Mouse (Mus musculus) hindbrain, embryonic 12.5 days (tissue): ENCODE data around the gene Zdhhc5. TPM values are rescaled to one million over a fixed set of nuclear protein-coding genes. Genes with fewer than 3 reads are reported as not detected.
"Not testable (repeated sequence)": the region's sequence is repeated elsewhere in the genome, so short reads cannot be mapped to it uniquely, and the experiment has no call there.

Experiments
- ATAC-seq: fragments of 200-750 bp; cut with Nextera tagmentation; 2 replicates; pipeline ENCODE4 v1.8.0; 2017; ENCODE audit warnings: moderate TSS enrichment; ENCODE audit not compliant: low FRiP score
- H3K27ac ChIP-seq: fragments of 300-500 bp; sonication (generic); 2 replicates; pipeline ENCODE4 v1.5.1; 2016; ENCODE audit warnings: mild to moderate bottlenecking
- H3K27me3 ChIP-seq: fragments of 300-500 bp; sonication (generic); 2 replicates; pipeline ENCODE4 v1.6.1; 2016; ENCODE audit warnings: mild to moderate bottlenecking
- H3K36me3 ChIP-seq: fragments of 300-500 bp; sonication (generic); 2 replicates; pipeline ENCODE4 v1.6.1; 2016; ENCODE audit warnings: mild to moderate bottlenecking
- H3K4me1 ChIP-seq: fragments of 300-500 bp; sonication (generic); 2 replicates; pipeline ENCODE4 v1.6.1; 2016
- H3K4me2 ChIP-seq: fragments of 300-500 bp; sonication (generic); replicated peaks from 2 replicates; pipeline ENCODE4 v1.6.1; 2016; ENCODE audit warnings: mild to moderate bottlenecking
- H3K4me3 ChIP-seq: fragments of 300-500 bp; sonication (generic); 2 replicates; pipeline ENCODE4 v1.5.1; 2016; ENCODE audit warnings: mild to moderate bottlenecking
- H3K9ac ChIP-seq: fragments of 300-500 bp; sonication (generic); 2 replicates; pipeline ENCODE4 v1.6.1; 2016; ENCODE audit warnings: mild to moderate bottlenecking, moderate library complexity
- H3K9me3 ChIP-seq: fragments of 300-500 bp; sonication (generic); replicated peaks from 2 replicates; pipeline ENCODE4 v1.6.1; 2016; ENCODE audit warnings: mild to moderate bottlenecking
- WGBS: fragments of 180-500 bp; shearing (Covaris S2); methylation state at CpG from one replicate; pipeline ENCODE4 v1.1.7; 2016; 5-methylcytosine and 5-hydroxymethylcytosine counted together
- polyA plus RNA-seq: library from polyadenylated mRNA; unstranded; fragments of >200 nt; fragmentation: Nextera tagmentation; extraction: Ambion mirVana; gene quantifications from 2 replicates; pipeline ENCODE4 v1.2.1, GENCODE M21; 2016

Gene Zdhhc5
- polyA plus RNA-seq, 1 experiment from 2014 or later = 30.0 TPM

GRCm38 (mm10) chr2:84677968-84678880, 36.8 kb downstream of the Zdhhc5 start, which contains the start of the genes Gm28635 and Med19:
Gm28635 (minus strand) TSS chr2:84678041.
Med19 (plus strand) TSS chr2:84678402.
- WGBS = under 1% methylated on average over 44 of the region's 44 CpGs
- peak; percentile 100 for ATAC-seq
- Histone ChIP-seq H3K27me3 (no peaks in the 10 kb centered on the region), H3K4me3 (peak within 1 kb of the TSS; percentile 93), H3K9ac (peak within 1 kb of the TSS; percentile 88), H3K36me3 (peaks cover 31% of the 10 kb centered on the region), H3K4me1 (peaks cover 17% of the 10 kb centered on the region), H3K4me2 (peak within 1 kb of the TSS; percentile 83), H3K27ac (peak within 1 kb of the TSS; percentile 81), H3K9me3 (no peaks in the 10 kb centered on the region)

GRCm38 (mm10) chr2:84677270-84677967, 37.6 kb downstream of the Zdhhc5 start:
- Histone ChIP-seq H3K27me3 (no peaks in the 10 kb centered on the region), H3K9me3 (no peaks in the 10 kb centered on the region), H3K27ac (peak overlapping the region; percentile 70), H3K4me1 (peaks cover 17% of the 10 kb centered on the region), H3K4me3 (peak overlapping the region; percentile 93), H3K4me2 (peak overlapping the region; percentile 76), H3K36me3 (peaks cover 39% of the 10 kb centered on the region), H3K9ac (peak overlapping the region; percentile 71)
- peak; percentile 78 for ATAC-seq
- WGBS = 13% methylated on average over 22 of the region's 22 CpGs

- WGBS = 65% methylated on average over 4 of the region's 5 CpGs
- peaks cover 43% of the 10 kb centered on the region for H3K36me3 ChIP-seq
- H3K27ac ChIP-seq = peak overlapping the region; percentile 95; the same call in 1 of the 2 replicates
Observed at GRCm38 (mm10) chr2:84671535-84671934, 43.4 kb downstream of the Zdhhc5 start.

GRCm38 (mm10) chr2:84670569-84670933, 44.4 kb downstream of the Zdhhc5 start, which contains the start of gene Selenoh:
Selenoh (minus strand) TSS chr2:84670770.
- Histone ChIP-seq H3K4me1 (peaks cover 9% of the 10 kb centered on the region), H3K27ac (peak within 1 kb of the TSS; percentile 95), H3K36me3 (peaks cover 38% of the 10 kb centered on the region), H3K4me2 (peak within 1 kb of the TSS; percentile 68), H3K9ac (peak within 1 kb of the TSS; percentile 90), H3K9me3 (no peaks in the 10 kb centered on the region), H3K27me3 (no peaks in the 10 kb centered on the region), H3K4me3 (peak within 1 kb of the TSS; percentile 80)
- peak; percentile 98 for ATAC-seq
- 0% methylated on average over 20 of the region's 20 CpGs for WGBS

More at GRCm38 (mm10) chr2:84671535-84671934, 43.4 kb downstream of the Zdhhc5 start:
- H3K27me3 ChIP-seq, H3K4me1 ChIP-seq, H3K4me3 ChIP-seq, H3K9me3 ChIP-seq, ATAC-seq, H3K9ac ChIP-seq: not testable (repeated sequence)
- peak overlapping the region; percentile 68 for H3K4me2 ChIP-seq

GRCm38 (mm10) chr2:84669828-84670568, 45.0 kb downstream of the Zdhhc5 start:
- Histone ChIP-seq H3K4me3 (peak overlapping the region; percentile 80), H3K9ac (peak overlapping the region; percentile 90), H3K27ac (peak overlapping the region; percentile 95), H3K9me3 (no peaks in the 10 kb centered on the region), H3K27me3 (no peaks in the 10 kb centered on the region), H3K4me2 (peak overlapping the region; percentile 68), H3K36me3 (peaks cover 32% of the 10 kb centered on the region), H3K4me1 (peaks cover 9% of the 10 kb centered on the region)
- 4% methylated on average over 39 of the region's 39 CpGs for WGBS
- ATAC-seq = peak; percentile 81

DNA sequence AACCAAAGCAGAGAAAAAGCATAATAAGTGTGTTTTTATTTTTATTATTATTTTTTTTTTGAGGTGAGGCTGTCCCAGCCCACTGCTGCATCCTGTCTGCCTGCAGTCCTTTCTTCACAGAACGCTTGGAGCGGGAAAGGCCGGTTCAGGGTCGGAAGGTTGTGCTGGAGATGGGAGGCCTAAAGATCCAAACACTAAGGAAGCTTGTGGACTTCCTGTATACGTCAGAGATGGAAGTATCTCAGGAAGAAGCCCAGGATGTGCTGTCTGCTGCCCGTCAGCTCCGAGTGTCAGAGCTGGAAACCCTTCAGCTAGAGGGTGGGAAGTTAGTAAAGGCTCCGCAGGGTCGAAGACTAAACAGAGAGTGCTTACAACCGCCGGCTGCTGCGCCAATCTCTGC, 48.9 kb downstream of the Zdhhc5 start:
- no peak overlapping the region for H3K9ac ChIP-seq
- ATAC-seq = no peak
- 74% methylated on average over 12 of the region's 12 CpGs for WGBS
- H3K36me3 ChIP-seq = peaks cover 9% of the 10 kb centered on the region; the same call in 1 of the 2 replicates
- no peak overlapping the region for H3K4me3 ChIP-seq
- 0 out of 2 replicates have a peak, but pooled peaks cover 3% of the 10 kb centered on the region for H3K9me3 ChIP-seq
- H3K27ac ChIP-seq = no peak overlapping the region
- no peaks in the 10 kb centered on the region for H3K27me3 ChIP-seq
- no peak overlapping the region for H3K4me2 ChIP-seq
- peaks cover 9% of the 10 kb centered on the region for H3K4me1 ChIP-seq

- H3K9ac ChIP-seq = no peak overlapping the region
- no peaks in the 10 kb centered on the region for H3K27me3 ChIP-seq
- no peaks in the 10 kb centered on the region for H3K36me3 ChIP-seq
- H3K27ac ChIP-seq = no peak overlapping the region
- no peak overlapping the region for H3K4me2 ChIP-seq
- no peak overlapping the region for H3K4me3 ChIP-seq
- 0 out of 2 replicates have a peak, but pooled peaks cover 3% of the 10 kb centered on the region for H3K9me3 ChIP-seq
- no peaks in the 10 kb centered on the region for H3K4me1 ChIP-seq
- ATAC-seq = no peak
- 14% methylated on average over 2 of the region's 2 CpGs for WGBS
Observed at GRCm38 (mm10) chr2:84662866-84663265, 52.1 kb downstream of the Zdhhc5 start.

DNA sequence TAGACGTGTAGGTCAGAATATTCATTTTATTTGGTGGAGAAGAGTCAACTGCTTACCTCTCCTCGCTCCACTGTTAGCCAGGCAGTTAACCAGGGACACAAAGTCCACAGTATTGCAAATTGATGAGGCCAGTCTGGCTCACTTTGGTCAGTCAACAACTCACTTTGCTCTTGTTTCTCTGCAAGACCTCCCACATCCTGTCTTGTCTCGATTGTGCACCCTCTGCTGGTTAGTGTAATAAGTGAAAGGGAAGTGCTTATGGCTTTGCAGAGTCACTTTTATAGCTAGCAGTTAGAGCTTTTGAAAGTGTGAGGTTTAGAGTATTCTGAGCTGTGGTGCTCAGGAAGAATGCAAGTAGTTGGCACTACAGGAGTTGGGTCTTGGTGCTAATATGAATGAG, 54.7 kb downstream of the Zdhhc5 start:
- H3K4me2 ChIP-seq = no peak overlapping the region
- no peak overlapping the region for H3K4me3 ChIP-seq
- 0 out of 2 replicates have a peak, but pooled peaks cover 3% of the 10 kb centered on the region for H3K9me3 ChIP-seq
- H3K9ac ChIP-seq = no peak overlapping the region
- no peak for ATAC-seq
- no peaks in the 10 kb centered on the region for H3K4me1 ChIP-seq
- no peaks in the 10 kb centered on the region for H3K36me3 ChIP-seq
- no peak overlapping the region for H3K27ac ChIP-seq
- WGBS = 66% methylated on average over 3 of the region's 3 CpGs
- H3K27me3 ChIP-seq = no peaks in the 10 kb centered on the region

DNA sequence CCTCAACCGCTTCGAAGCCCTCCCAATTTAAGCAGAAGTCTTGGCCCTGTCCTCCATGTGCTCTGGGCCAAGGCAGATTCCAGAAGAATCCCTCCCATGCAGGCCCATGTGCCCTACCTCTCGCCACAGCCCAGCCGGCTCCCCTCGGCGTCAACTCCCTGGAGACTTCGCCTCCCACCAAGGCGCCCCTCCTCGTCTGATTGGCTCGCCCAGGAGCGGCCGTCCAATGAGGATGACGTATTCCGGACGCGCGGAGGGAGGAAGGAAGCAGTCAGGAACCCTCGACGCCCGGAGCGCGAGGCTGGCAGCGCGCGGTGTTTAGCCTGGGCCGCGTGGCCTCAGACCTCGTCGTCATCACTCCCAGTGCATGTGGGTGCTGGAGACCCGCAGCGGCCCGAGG, 56.2 kb downstream of the Zdhhc5 start, which contains the start of gene Btbd18:
Btbd18 (plus strand) TSS at position 274 of the 400 bp plus-strand sequence.
- Histone ChIP-seq H3K9me3 (0 out of 2 replicates have a peak, but pooled peaks cover 3% of the 10 kb centered on the region), H3K4me2 (no peak within 1 kb of the TSS), H3K4me1 (no peaks in the 10 kb centered on the region), H3K4me3 (no peak within 1 kb of the TSS), H3K9ac (no peak within 1 kb of the TSS), H3K36me3 (no peaks in the 10 kb centered on the region), H3K27me3 (no peaks in the 10 kb centered on the region), H3K27ac (no peak within 1 kb of the TSS)
- WGBS = 92% methylated on average over 32 of the region's 32 CpGs
- ATAC-seq = no peak

- Histone ChIP-seq H3K9me3 (no peaks in the 10 kb centered on the region), H3K9ac (no peak overlapping the region), H3K4me3 (no peak overlapping the region), H3K4me2 (no peak overlapping the region), H3K27me3 (no peaks in the 10 kb centered on the region), H3K36me3 (no peaks in the 10 kb centered on the region), H3K27ac (no peak overlapping the region), H3K4me1 (0 out of 2 replicates have a peak, but pooled peaks cover 3% of the 10 kb centered on the region)
- WGBS = 69% methylated on average over 1 of the region's 1 CpGs
- no peak for ATAC-seq
Observed at GRCm38 (mm10) chr2:84655864-84656263, 59.1 kb downstream of the Zdhhc5 start.

DNA sequence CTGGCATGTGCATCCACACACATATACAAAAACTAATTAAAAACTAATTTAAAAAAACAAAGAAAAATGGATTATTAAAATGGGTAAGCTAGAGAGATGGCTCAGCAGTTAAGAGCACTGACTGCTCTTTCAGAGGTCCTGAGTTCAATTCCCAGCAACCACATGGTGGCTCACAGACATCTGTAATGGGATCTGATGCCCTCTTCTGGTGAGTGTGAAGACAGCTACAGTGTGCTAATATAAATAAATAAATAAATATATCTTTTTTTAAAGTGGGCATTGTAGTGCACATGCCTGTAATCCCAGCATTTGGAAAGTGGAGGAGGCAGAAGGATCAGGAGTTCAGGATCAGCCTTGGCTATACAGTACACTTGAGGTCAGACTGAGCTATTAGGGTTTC, 61.6 kb downstream of the Zdhhc5 start:
- Histone ChIP-seq H3K9me3 (no peaks in the 10 kb centered on the region), H3K4me2 (no peak overlapping the region), H3K4me3 (no peak overlapping the region), H3K27ac (no peak overlapping the region), H3K9ac (no peak overlapping the region), H3K27me3 (no peaks in the 10 kb centered on the region), H3K36me3 (no peaks in the 10 kb centered on the region), H3K4me1 (0 out of 2 replicates have a peak, but pooled peaks cover 5% of the 10 kb centered on the region)
- no peak for ATAC-seq
